Mouse (Mus musculus) lung, embryonic 15.5 days (tissue): ENCODE measurements around the gene Col5a3. TPM values are rescaled to one million over a fixed set of nuclear protein-coding genes. Genes with fewer than 3 reads are reported as not detected.

Experiments
- polyA plus RNA-seq: library from polyadenylated mRNA; unstranded; fragments of >200 nt; fragmentation: Nextera tagmentation; extraction: Ambion mirVana; gene quantifications from 2 replicates; pipeline ENCODE4 v1.2.1, GENCODE M21; 2015

Col5a3 gene
- polyA plus RNA-seq, 1 experiment from 2014 or later = 1.4 TPM

Other genes with a start within 250 kb of the Col5a3 start
- gene Zfp846, start 233.8 kb downstream of the Col5a3 start, polyA plus RNA-seq = 14.9 and 17.7 TPM in 2 replicates
- gene Ubl5, start 172.2 kb downstream of the Col5a3 start, polyA plus RNA-seq = 369 and 383 TPM in 2 replicates
- gene Fbxl12, start 170.3 kb downstream of the Col5a3 start, polyA plus RNA-seq = 18.5 and 20.8 TPM in 2 replicates
- 51.8 and 54.8 TPM in 2 replicates for gene Pin1, start 163.0 kb downstream of the Col5a3 start, polyA plus RNA-seq
- gene Olfm2, start 68.7 kb downstream of the Col5a3 start, polyA plus RNA-seq = 2.7 and 2.8 TPM in 2 replicates
- gene Rdh8, start 3.4 kb upstream of the Col5a3 start, polyA plus RNA-seq = not detected in 2 replicates
- gene A230050P20Rik, start 53.6 kb upstream of the Col5a3 start, polyA plus RNA-seq = 15.7 and 18.6 TPM in 2 replicates
- gene Angptl6, start 64.7 kb upstream of the Col5a3 start, polyA plus RNA-seq = 2.8 and 3.4 TPM in 2 replicates
- 67.3 and 71.3 TPM in 2 replicates for gene Ppan, start 73.1 kb upstream of the Col5a3 start, polyA plus RNA-seq
- 281 and 294 TPM in 2 replicates for gene Eif3g, start 83.6 kb upstream of the Col5a3 start, polyA plus RNA-seq
- 101 and 104 TPM in 2 replicates for gene Dnmt1, start 144.8 kb upstream of the Col5a3 start, polyA plus RNA-seq
- gene S1pr2, start 161.7 kb upstream of the Col5a3 start, polyA plus RNA-seq = 63.4 and 65.2 TPM in 2 replicates
- 157 and 160 TPM in 2 replicates for gene Mrpl4, start 187.7 kb upstream of the Col5a3 start, polyA plus RNA-seq
- 55.1 and 57.5 TPM in 2 replicates for gene Icam1, start 200.9 kb upstream of the Col5a3 start, polyA plus RNA-seq
- 2.4 and 2.9 TPM in 2 replicates for gene Icam4, start 214.3 kb upstream of the Col5a3 start, polyA plus RNA-seq
- gene Icam5, start 217.0 kb upstream of the Col5a3 start, polyA plus RNA-seq = 0.17 and 0.23 TPM in 2 replicates